Mouse (Mus musculus): ENCODE data around the gene Shank2. TPM values are rescaled to one million over a fixed set of nuclear protein-coding genes. Genes with fewer than 3 reads are reported as not detected.

Gene Shank2
- polyA plus RNA-seq, 1 experiment from 2014 or later = 6.8 TPM

DNA sequence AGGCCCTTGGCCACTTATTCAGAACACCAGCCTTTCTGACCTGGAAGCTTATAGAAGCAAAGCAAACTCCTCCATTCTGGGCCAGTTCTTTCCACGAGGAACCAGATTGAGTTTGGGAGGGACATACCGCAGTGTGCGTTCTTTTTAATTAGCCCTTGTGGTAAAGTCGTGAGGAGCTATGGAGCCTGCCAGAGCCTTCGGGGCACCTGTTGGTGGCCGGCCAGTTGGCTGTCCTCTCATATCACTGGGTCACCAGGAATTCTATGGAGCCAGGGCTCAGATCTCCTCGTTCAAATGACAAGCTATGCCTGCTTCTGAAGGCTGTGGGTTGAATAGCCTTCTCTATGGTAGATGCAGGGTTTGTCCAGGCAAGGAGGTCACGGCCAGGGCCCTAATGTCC, 156.2 kb downstream of the Shank2 start:
- H3K36me3 ChIP-seq = no peaks in the 10 kb centered on the region
- H3K4me2 ChIP-seq = no peak overlapping the region
- H3K4me3 ChIP-seq = no peak overlapping the region
- 89% methylated on average over 8 of the region's 8 CpGs for WGBS
- no peak for ATAC-seq (ENCODE audit: low FRiP score)
- H3K27ac ChIP-seq = no peak overlapping the region
- no peaks in the 10 kb centered on the region for H3K9me3 ChIP-seq
- H3K9ac ChIP-seq = no peak overlapping the region
- 0 out of 2 replicates have a peak, but pooled peaks cover 4% of the 10 kb centered on the region for H3K27me3 ChIP-seq
- H3K4me1 ChIP-seq (replicated peaks) = peaks cover 21% of the 10 kb centered on the region

DNA sequence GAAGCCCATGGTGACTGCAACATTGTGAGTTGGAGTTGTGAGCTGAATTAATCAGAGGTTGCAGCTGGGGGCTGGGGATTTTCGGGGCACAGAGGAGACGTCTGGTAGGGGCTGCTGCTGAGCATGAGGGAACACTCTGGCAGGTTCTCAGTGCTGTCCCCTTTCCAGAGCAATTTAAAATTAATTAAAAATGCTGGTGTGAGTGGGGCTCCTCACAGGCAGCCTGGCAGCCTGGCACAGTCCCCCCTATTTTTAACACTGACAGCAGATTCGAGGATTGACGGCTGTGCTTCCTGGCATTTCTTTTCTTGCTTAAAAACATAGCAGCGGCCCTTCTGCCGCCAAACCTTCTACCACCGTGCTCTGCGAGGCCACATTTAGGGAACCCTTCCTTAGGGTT, 157.8 kb downstream of the Shank2 start:
- no peak overlapping the region; the same call in 1 of the 2 replicates for H3K27ac ChIP-seq
- H3K36me3 ChIP-seq = no peaks in the 10 kb centered on the region
- H3K27me3 ChIP-seq = 0 out of 2 replicates have a peak, but pooled peaks cover 4% of the 10 kb centered on the region
- H3K4me1 ChIP-seq (replicated peaks) = peaks cover 13% of the 10 kb centered on the region
- no peak overlapping the region for H3K4me3 ChIP-seq
- H3K9me3 ChIP-seq = no peaks in the 10 kb centered on the region
- WGBS = 76% methylated on average over 8 of the region's 8 CpGs
- ATAC-seq (ENCODE audit: low FRiP score) = no peak
- H3K4me2 ChIP-seq = no peak overlapping the region
- H3K9ac ChIP-seq = no peak overlapping the region

DNA sequence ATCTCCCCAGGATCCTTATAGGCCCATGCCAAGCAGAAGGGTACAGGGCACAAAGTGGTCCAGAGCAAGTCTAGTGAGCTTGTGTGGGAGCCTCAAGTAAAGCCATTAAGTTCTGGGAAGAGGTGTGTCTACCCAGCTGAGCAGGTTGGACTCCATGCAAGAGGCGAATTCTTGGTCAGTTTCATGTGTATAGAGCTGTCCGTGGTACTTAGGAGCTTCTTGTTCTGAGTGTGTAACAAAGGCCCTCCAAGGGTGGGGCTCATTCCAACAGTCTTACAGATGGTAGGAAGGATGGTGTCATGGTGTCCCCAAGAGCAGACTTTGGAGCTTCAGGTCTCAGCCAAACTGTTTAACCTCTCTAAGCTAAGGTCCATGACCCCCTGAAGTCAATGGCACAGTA, 158.3 kb downstream of the Shank2 start:
- Histone ChIP-seq H3K4me2 (no peak overlapping the region), H3K4me1 (replicated peaks) (peaks cover 13% of the 10 kb centered on the region), H3K9me3 (no peaks in the 10 kb centered on the region), H3K4me3 (no peak overlapping the region), H3K27ac (no peak overlapping the region), H3K9ac (no peak overlapping the region), H3K27me3 (0 out of 2 replicates have a peak, but pooled peaks cover 4% of the 10 kb centered on the region), H3K36me3 (no peaks in the 10 kb centered on the region)
- ATAC-seq (ENCODE audit: low FRiP score) = no peak
- WGBS = 78% methylated on average over 2 of the region's 2 CpGs

DNA sequence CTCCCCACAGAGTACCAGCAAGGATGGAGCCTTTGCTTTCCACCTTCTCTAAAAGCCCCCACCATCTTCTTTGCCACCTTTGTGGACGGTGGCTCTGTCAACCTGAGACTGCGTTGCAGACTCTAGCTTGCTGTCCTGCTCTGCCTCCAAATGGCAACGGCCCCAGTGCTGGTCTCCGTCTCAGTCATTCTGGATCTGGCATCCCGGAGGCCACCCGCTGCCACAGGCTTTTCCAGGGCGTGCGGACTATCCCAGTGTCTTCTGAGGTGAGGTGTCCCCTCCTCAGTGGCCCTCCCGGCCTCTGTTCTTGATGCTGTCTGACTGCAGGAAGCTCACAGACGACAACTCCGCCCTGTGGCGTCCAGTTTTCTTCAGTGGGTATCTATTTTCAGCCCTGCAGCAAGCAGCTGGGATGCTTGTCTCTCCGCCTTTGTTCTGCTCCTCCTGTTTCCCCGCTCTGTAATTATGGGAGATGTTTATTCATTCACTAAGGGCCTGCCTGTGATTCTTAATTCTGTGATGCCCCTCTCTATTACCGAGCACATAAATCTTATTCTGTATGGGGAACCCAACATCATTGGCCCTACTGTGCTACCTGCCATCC, 159.0 kb downstream of the Shank2 start:
- 0 out of 2 replicates have a peak overlapping the region, but pooled peaks have one; percentile 23 for H3K27ac ChIP-seq
- no peaks in the 10 kb centered on the region for H3K36me3 ChIP-seq
- 76% methylated on average over 15 of the region's 15 CpGs for WGBS

DNA sequence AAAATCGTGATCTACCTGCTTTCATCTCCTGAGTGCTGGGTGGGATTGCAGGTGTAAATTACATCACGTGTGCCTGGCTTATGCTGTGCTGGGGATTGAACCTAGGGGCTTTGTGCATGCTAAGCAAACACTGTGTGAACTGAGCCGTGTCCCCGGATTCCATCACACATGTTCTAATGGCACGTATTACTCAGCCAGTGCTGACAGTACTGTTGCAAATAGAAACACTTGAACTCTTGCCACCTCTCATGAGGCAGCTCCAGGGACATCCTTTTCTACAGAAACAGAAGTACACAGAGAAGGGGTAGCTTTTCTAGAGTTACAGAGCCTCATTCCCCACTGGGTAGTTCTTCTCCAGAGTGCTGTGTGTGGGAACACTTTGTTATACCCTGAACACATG, 168.5 kb downstream of the Shank2 start:
- Histone ChIP-seq H3K4me2 (no peak overlapping the region), H3K9me3 (no peaks in the 10 kb centered on the region), H3K27me3 (peaks cover 18% of the 10 kb centered on the region; the same call in 1 of the 2 replicates), H3K36me3 (no peaks in the 10 kb centered on the region), H3K4me1 (replicated peaks) (peaks cover 13% of the 10 kb centered on the region), H3K9ac (no peak overlapping the region), H3K4me3 (no peak overlapping the region), H3K27ac (no peak overlapping the region)
- 80% methylated on average over 5 of the region's 5 CpGs for WGBS
- no peak for ATAC-seq (ENCODE audit: low FRiP score)

More for the DNA sequence above, 159.0 kb downstream of the Shank2 start:
- no peak for ATAC-seq (ENCODE audit: low FRiP score)
- Histone ChIP-seq H3K4me3 (no peak overlapping the region), H3K9ac (no peak overlapping the region), H3K4me1 (replicated peaks) (peaks cover 13% of the 10 kb centered on the region), H3K27me3 (0 out of 2 replicates have a peak, but pooled peaks cover 4% of the 10 kb centered on the region), H3K9me3 (no peaks in the 10 kb centered on the region), H3K4me2 (no peak overlapping the region)

DNA sequence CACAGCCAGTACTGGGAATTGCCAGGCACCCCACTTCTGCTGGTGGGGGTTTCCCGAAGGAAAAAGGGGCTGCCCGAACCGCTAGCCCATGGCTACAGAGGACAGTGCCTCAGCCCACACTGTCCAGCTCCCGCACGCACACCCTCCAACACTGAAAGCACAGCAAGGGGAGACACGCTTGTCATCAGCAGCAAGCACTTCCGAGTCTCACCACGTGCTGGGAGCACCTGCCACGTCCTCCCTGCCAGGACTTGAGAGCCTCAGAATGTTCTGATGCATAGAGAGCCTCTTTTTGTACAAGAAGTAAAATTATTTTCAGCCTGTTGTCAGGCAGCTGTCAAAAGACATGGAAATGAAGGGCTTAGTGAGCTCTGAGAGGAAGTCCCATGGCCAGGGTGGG, 169.0 kb downstream of the Shank2 start:
- Histone ChIP-seq H3K9me3 (no peaks in the 10 kb centered on the region), H3K4me3 (no peak overlapping the region), H3K4me1 (replicated peaks) (peaks cover 18% of the 10 kb centered on the region), H3K27me3 (peaks cover 18% of the 10 kb centered on the region; the same call in 1 of the 2 replicates), H3K27ac (no peak overlapping the region), H3K4me2 (no peak overlapping the region), H3K36me3 (no peaks in the 10 kb centered on the region), H3K9ac (no peak overlapping the region)
- ATAC-seq (ENCODE audit: low FRiP score) = no peak
- 85% methylated on average over 9 of the region's 9 CpGs for WGBS

DNA sequence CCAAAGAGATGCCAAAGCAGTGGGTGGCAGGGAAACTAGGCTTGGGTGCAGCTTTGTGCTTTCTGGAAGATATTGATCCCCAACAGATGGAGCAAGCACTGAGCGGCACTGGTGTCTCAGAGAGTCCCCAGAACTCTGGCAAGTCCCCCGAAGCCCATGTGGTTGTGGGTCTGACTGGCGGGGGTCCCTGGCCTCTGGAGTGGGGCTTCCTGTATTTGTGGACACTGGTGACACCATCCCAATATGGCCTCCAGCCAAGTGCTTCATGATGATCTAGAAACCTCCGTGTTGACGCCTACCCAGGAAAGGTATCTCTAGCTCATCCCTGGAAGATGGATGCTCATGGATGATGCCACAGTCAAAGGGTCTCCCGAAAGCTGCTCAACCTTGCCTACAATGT, 172.1 kb downstream of the Shank2 start:
- Histone ChIP-seq H3K36me3 (no peaks in the 10 kb centered on the region), H3K9ac (no peak overlapping the region), H3K27ac (no peak overlapping the region), H3K4me1 (replicated peaks) (peaks cover 40% of the 10 kb centered on the region), H3K27me3 (peaks cover 32% of the 10 kb centered on the region; the same call in 1 of the 2 replicates), H3K4me2 (no peak overlapping the region), H3K9me3 (no peaks in the 10 kb centered on the region), H3K4me3 (no peak overlapping the region)
- ATAC-seq (ENCODE audit: low FRiP score) = no peak
- WGBS = 94% methylated on average over 6 of the region's 6 CpGs

DNA sequence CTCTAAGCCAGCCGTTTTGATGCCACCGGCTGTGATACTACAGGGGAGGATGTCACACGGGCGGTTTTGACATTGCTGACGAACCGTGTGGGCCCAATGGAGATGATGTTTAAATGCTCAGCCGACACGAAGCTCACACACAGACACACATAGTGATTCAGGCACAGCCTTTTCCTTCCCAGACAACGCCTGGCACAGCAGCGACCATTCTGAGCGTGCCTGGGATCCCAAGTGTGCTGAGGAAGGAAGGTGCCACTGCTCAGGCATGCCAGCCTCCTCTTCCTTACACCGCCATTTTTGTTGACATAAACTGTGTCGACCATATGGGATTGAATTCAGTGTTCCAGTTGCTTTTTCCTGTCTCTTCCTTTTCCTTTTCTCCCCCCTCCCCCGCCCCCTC, 172.6 kb downstream of the Shank2 start:
- Histone ChIP-seq H3K4me1 (replicated peaks) (peaks cover 40% of the 10 kb centered on the region), H3K27me3 (peaks cover 32% of the 10 kb centered on the region; the same call in 1 of the 2 replicates), H3K36me3 (no peaks in the 10 kb centered on the region), H3K4me3 (no peak overlapping the region), H3K27ac (no peak overlapping the region), H3K9ac (no peak overlapping the region), H3K4me2 (no peak overlapping the region), H3K9me3 (no peaks in the 10 kb centered on the region)
- no peak for ATAC-seq (ENCODE audit: low FRiP score)
- WGBS = 74% methylated on average over 14 of the region's 14 CpGs

DNA sequence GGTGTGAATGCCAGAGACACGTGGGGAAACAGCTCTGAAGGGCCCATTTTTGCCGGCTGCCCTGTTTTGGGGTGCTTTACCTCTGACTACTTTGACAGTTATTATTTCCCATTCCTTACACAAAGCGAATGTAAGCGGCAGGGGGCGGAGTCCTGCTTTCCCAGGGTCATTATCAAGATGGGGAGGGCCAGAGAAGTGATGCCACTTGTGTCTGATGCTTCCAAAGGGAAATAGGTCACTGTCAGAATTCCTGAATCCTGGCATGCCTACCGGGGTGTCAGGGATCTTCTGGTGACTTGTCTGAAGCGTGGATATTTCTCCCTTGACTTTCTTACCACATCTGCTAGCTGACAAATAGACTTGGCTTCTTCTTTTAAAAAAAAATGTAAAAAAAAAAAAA, 173.3 kb downstream of the Shank2 start:
- H3K4me2 ChIP-seq = peak overlapping the region; percentile 69
- peak overlapping the region; percentile 91 for H3K27ac ChIP-seq
- peak overlapping the region; percentile 83 for H3K9ac ChIP-seq
- 19% methylated on average over 7 of the region's 7 CpGs for whole genome bisulfite sequencing
- H3K4me1 ChIP-seq (replicated peaks) = peaks cover 40% of the 10 kb centered on the region
- no peaks in the 10 kb centered on the region for H3K9me3 ChIP-seq
- peak overlapping the region; percentile 52 for H3K4me3 ChIP-seq
- no peaks in the 10 kb centered on the region for H3K36me3 ChIP-seq
- no peak for ATAC-seq (ENCODE audit: low FRiP score)
- peaks cover 34% of the 10 kb centered on the region; the same call in 1 of the 2 replicates for H3K27me3 ChIP-seq

DNA sequence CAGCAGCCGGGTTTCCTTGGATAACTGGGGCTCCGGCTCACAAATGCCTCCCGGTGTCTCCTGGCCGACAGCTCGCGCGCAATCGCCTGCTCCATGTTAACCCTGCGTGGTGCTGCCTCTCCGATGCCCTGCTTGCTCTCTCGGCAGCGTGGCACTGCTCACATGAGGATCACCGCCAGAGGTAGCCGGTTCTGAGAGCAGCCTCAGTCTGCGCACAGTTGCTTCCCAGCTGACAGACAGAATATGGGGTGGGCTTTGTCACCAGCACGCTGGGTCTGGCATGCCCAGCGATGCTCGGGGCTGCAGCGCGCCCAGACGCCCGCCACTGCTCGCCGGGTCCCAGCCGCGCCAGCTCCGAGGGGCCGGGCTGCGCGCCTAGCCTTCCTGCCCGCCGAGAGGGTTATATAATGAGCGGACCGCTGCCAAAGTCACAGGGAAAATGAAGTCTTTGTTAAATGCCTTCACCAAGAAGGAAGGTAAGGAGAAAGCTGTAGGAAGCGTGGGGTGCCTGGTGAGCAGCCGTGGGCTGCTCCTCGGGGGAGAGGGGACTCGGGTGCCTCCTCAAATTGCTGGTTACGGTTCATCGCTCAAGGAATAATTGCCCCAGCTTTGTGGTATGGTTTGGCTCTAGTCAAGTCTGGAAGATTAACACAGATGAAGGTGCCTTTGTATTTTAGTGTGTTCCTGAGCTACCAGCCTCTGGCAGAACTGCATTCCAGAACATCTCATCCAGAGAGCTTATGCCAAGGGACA, 173.9 kb downstream of the Shank2 start:
- peak; percentile 82 for ATAC-seq (ENCODE audit: low FRiP score)
- 3% methylated on average over 40 of the region's 40 CpGs for WGBS
- H3K27me3 ChIP-seq = peaks cover 34% of the 10 kb centered on the region; the same call in 1 of the 2 replicates
- peaks cover 40% of the 10 kb centered on the region for H3K4me1 ChIP-seq (replicated peaks)
- no peaks in the 10 kb centered on the region for H3K36me3 ChIP-seq
- H3K4me2 ChIP-seq = peak overlapping the region; percentile 69
- no peaks in the 10 kb centered on the region for H3K9me3 ChIP-seq
- H3K27ac ChIP-seq = peak overlapping the region; percentile 91
- H3K9ac ChIP-seq = peak overlapping the region; percentile 83
- H3K4me3 ChIP-seq = peak overlapping the region; percentile 52

DNA sequence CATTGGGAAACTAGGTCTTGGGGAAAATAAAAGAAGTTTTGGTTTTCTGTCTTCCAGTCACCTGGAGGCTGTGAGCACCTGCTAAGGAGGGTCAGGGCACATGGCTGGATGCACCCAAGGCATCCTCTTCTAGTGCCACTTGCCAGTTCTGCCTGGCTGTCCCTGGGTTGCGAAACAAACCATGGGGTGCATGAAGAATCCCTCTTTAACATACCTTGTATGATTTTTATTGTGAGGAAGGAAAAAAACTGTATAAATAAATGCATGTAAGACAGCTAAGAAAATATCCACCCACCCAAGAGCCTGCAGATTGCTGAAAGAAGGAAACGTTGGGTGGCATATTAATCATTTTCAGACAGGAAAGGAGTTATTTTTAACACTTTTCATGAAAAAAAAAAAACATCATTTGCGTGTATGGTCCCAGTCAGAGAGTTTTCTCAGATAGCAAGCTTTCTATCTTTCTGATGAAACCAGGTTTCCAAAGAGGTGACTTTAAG, 174.6 kb downstream of the Shank2 start:
- WGBS = 72% methylated on average over 3 of the region's 3 CpGs
- Histone ChIP-seq H3K27me3 (peaks cover 34% of the 10 kb centered on the region; the same call in 1 of the 2 replicates), H3K9me3 (no peaks in the 10 kb centered on the region), H3K4me1 (replicated peaks) (peaks cover 40% of the 10 kb centered on the region), H3K36me3 (no peaks in the 10 kb centered on the region), H3K9ac (peak overlapping the region; percentile 83), H3K4me2 (peak overlapping the region; percentile 69), H3K4me3 (peak overlapping the region; percentile 52), H3K27ac (peak overlapping the region; percentile 91)
- peak; percentile 9; the same call in 1 of the 2 replicates for ATAC-seq (ENCODE audit: low FRiP score)

DNA sequence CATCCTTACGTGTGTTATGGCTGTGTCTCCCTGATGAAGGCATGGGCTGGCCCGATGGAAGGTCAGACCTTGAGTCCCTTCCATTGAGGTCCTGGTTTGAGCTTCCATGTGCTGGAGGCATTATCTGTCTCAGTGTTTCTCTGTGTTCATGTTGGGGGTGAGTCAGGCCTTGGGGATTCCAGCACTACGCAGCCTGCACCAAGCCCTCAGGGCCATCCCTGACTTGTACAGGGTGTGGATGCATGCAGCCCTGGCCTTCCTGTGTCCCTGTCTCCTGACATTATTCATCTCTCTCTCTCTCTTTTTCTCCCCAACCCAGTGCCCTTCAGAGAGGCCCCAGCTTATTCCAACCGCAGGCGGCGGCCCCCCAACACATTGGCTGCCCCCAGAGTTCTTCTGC, 177.7 kb downstream of the Shank2 start:
- Histone ChIP-seq H3K27ac (no peak overlapping the region), H3K9ac (no peak overlapping the region), H3K4me2 (no peak overlapping the region), H3K4me1 (replicated peaks) (peaks cover 35% of the 10 kb centered on the region), H3K27me3 (peaks cover 16% of the 10 kb centered on the region; the same call in 1 of the 2 replicates), H3K36me3 (peaks cover 6% of the 10 kb centered on the region), H3K9me3 (no peaks in the 10 kb centered on the region), H3K4me3 (no peak overlapping the region)
- WGBS = 91% methylated on average over 6 of the region's 6 CpGs
- no peak for ATAC-seq (ENCODE audit: low FRiP score)
